Mouse (Mus musculus) lung, adult 2 months (tissue): ENCODE results near the gene Gcn1l1. TPM values are rescaled to one million over a fixed set of nuclear protein-coding genes. Genes with fewer than 3 reads are reported as not detected.

Experiments used
- DNase-seq: peaks from one replicate; pipeline ENCODE4 v3.0.0; 2022
- H3K4me1 ChIP-seq: fragments of 200-500 bp; 2 replicates; pipeline ENCODE4 v1.6.1; 2011; ENCODE audit warnings: low read length; ENCODE audit not compliant: control insufficient read depth, insufficient read depth
- H3K4me3 ChIP-seq: fragments of 200-500 bp; replicated peaks from 2 replicates; pipeline ENCODE3; 2011; ENCODE audit warnings: low read depth, mild to moderate bottlenecking, control low read depth, low read length; ENCODE audit errors: extremely low read depth
- CTCF ChIP-seq: fragments of 200-500 bp; IDR thresholded peaks from 2 replicates; pipeline ENCODE4 v1.5.1; 2011; ENCODE audit warnings: mild to moderate bottlenecking, low read length, control low read depth; ENCODE audit not compliant: insufficient read depth
- POLR2A ChIP-seq: fragments of 200-500 bp; IDR thresholded peaks from 2 replicates; pipeline ENCODE4 v1.6.1; 2011; ENCODE audit warnings: low read depth, mild to moderate bottlenecking, control low read depth, low read length, borderline replicate concordance; ENCODE audit errors: extremely low read depth
- whole genome bisulfite sequencing: fragments of 180-500 bp; shearing (Covaris S2); methylation state at CpG from one replicate; pipeline ENCODE4 v1.1.7; 2018; 5-methylcytosine and 5-hydroxymethylcytosine counted together
- polyA plus RNA-seq: library from polyadenylated mRNA; depleted of rRNA; stranded (reverse); fragments of >200 nt; gene quantifications from 2 replicates; pipeline ENCODE4 v1.2.3, GENCODE M21; 2012

Gcn1l1 gene
- polyA plus RNA-seq, 1 experiment, result 52.8 TPM

GRCm38 (mm10) chr5:115534290-115534731 is 30.7 kb upstream of the Gcn1l1 start:
- WGBS, result 22% methylated on average over 16 of the region's 16 CpGs
- no peak for TF ChIP-seq POLR2A
- no peak for TF ChIP-seq CTCF
- peaks cover 65% of the 10 kb centered on the region for H3K4me1 ChIP-seq
- no peak overlapping the region for H3K4me3 ChIP-seq
- DNase-seq, result no peak

GRCm38 (mm10) chr5:115534856-115535255 is 30.2 kb upstream of the Gcn1l1 start:
- no peak overlapping the region for H3K4me3 ChIP-seq
- TF ChIP-seq POLR2A (no peak), CTCF (no peak)
- no peak for DNase-seq
- peaks cover 63% of the 10 kb centered on the region for H3K4me1 ChIP-seq
- WGBS, result 4% methylated on average over 8 of the region's 8 CpGs

GRCm38 (mm10) chr5:115535635-115536034 is 29.4 kb upstream of the Gcn1l1 start:
- no peak for DNase-seq

GRCm38 (mm10) chr5:115538017-115538692 is 26.9 kb upstream of the Gcn1l1 start:
- WGBS, result 46% methylated on average over 13 of the region's 13 CpGs
- no peak overlapping the region for H3K4me3 ChIP-seq
- peaks cover 50% of the 10 kb centered on the region for H3K4me1 ChIP-seq
- no peak for DNase-seq
- no peak for TF ChIP-seq POLR2A
- no peak for TF ChIP-seq CTCF

More at GRCm38 (mm10) chr5:115535635-115536034, 29.4 kb upstream of the Gcn1l1 start:
- no peak for TF ChIP-seq CTCF
- TF ChIP-seq POLR2A, result no peak
- WGBS, result 24% methylated on average over 7 of the region's 7 CpGs
- peaks cover 58% of the 10 kb centered on the region for H3K4me1 ChIP-seq
- H3K4me3 ChIP-seq, result no peak overlapping the region

- peaks cover 54% of the 10 kb centered on the region for H3K4me1 ChIP-seq
- H3K4me3 ChIP-seq, result no peak overlapping the region
- WGBS, result under 1% methylated on average over 12 of the region's 12 CpGs
- DNase-seq, result peak; percentile 93
- TF ChIP-seq POLR2A, result peak; percentile 14; the same call in 1 of the 2 replicates
- peak; percentile 98 for TF ChIP-seq CTCF
These were observed 26.4 kb upstream of the Gcn1l1 start for GRCm38 (mm10) chr5:115538693-115539043.

- TF ChIP-seq CTCF, result no peak
- TF ChIP-seq POLR2A, result peak; percentile 24; the same call in 1 of the 2 replicates
- DNase-seq, result peak; percentile 57
- H3K4me1 ChIP-seq, result peaks cover 35% of the 10 kb centered on the region
- 22% methylated on average over 19 of the region's 19 CpGs for WGBS
- peak overlapping the region; percentile 57 for H3K4me3 ChIP-seq
These were observed 22.2 kb upstream of the Gcn1l1 start for GRCm38 (mm10) chr5:115542635-115543384.

- no peak for TF ChIP-seq CTCF
- peak; percentile 25; the same call in 1 of the 2 replicates for TF ChIP-seq POLR2A
- 21% methylated on average over 17 of the region's 17 CpGs for WGBS
- Histone ChIP-seq H3K4me1 (peaks cover 28% of the 10 kb centered on the region), H3K4me3 (peak overlapping the region; percentile 57)
- DNase-seq, result peak; percentile 82
These were observed 21.4 kb upstream of the Gcn1l1 start for GRCm38 (mm10) chr5:115543509-115544253.

GRCm38 (mm10) chr5:115544655-115545185 is 20.3 kb upstream of the Gcn1l1 start:
- 48% methylated on average over 18 of the region's 18 CpGs for WGBS
- DNase-seq, result no peak
- Histone ChIP-seq H3K4me1 (peaks cover 20% of the 10 kb centered on the region), H3K4me3 (peak overlapping the region; percentile 57)
- no peak for TF ChIP-seq CTCF
- no peak for TF ChIP-seq POLR2A

GRCm38 (mm10) chr5:115545636-115546035 is 19.4 kb upstream of the Gcn1l1 start:
- peak; percentile 31; the same call in 1 of the 2 replicates for TF ChIP-seq POLR2A
- TF ChIP-seq CTCF, result no peak
- 79% methylated on average over 14 of the region's 14 CpGs for WGBS
- peak; percentile 81 for DNase-seq
- H3K4me1 ChIP-seq, result peaks cover 18% of the 10 kb centered on the region
- H3K4me3 ChIP-seq, result peak overlapping the region; percentile 57
